Mouse (Mus musculus) layer of hippocampus, postnatal 14 days (tissue): ENCODE results near the gene Tanc1. TPM values are rescaled to one million over a fixed set of nuclear protein-coding genes. Genes with fewer than 3 reads are reported as not detected.

Experiments
- DNase-seq, 2 experiments: peaks; one replicate each; pipeline ENCODE4 v3.0.0; 2021 to 2022; ENCODE audit warnings: low spot score in 2 of 2, mixed read lengths in 1 of 2
- total RNA-seq, 2 experiments: library from RNA; stranded (reverse); gene quantifications; 2 replicates each; pipeline ENCODE4 v1.2.3; 2021

The Tanc1 gene
- total RNA-seq, 2 experiments from 2014 or later = 51.9 to 69.5 TPM

GRCm38 (mm10) chr2:59713626-59714556, 102.0 kb downstream of the Tanc1 start:
- DNase-seq = no peak

GRCm38 (mm10) chr2:59714992-59715391, 103.2 kb downstream of the Tanc1 start:
- DNase-seq = no peak

- no peak for DNase-seq
Observed at GRCm38 (mm10) chr2:59716461-59716860, 104.6 kb downstream of the Tanc1 start.

- no peak for DNase-seq
Observed at GRCm38 (mm10) chr2:59717746-59718294, 106.0 kb downstream of the Tanc1 start.

GRCm38 (mm10) chr2:59718601-59719416, 107.0 kb downstream of the Tanc1 start:
- DNase-seq = no peak

GRCm38 (mm10) chr2:59719831-59720230, 108.0 kb downstream of the Tanc1 start:
- no peak for DNase-seq

GRCm38 (mm10) chr2:59721119-59721518, 109.3 kb downstream of the Tanc1 start:
- no peak for DNase-seq

- DNase-seq = no peak
Observed at GRCm38 (mm10) chr2:59721758-59722157, 109.9 kb downstream of the Tanc1 start.

GRCm38 (mm10) chr2:59723311-59723710, 111.5 kb downstream of the Tanc1 start:
- no peak for DNase-seq

- DNase-seq = no peak
Observed at GRCm38 (mm10) chr2:59725518-59726185, 113.8 kb downstream of the Tanc1 start.

GRCm38 (mm10) chr2:59731831-59732230, 120.0 kb downstream of the Tanc1 start:
- no peak for DNase-seq

- DNase-seq = no peak
Observed at GRCm38 (mm10) chr2:59733410-59733809, 121.6 kb downstream of the Tanc1 start.

- DNase-seq = peak; percentile 53
Observed at GRCm38 (mm10) chr2:59736401-59736898, 124.6 kb downstream of the Tanc1 start.

- DNase-seq = no peak
Observed at GRCm38 (mm10) chr2:59737368-59737767, 125.5 kb downstream of the Tanc1 start.

- no peak for DNase-seq
Observed at GRCm38 (mm10) chr2:59738356-59738755, 126.5 kb downstream of the Tanc1 start.

- peak in 1 of 2 experiments; percentile 46 for DNase-seq
Observed at GRCm38 (mm10) chr2:59739036-59739435, 127.2 kb downstream of the Tanc1 start.

GRCm38 (mm10) chr2:59742500-59743116, 130.8 kb downstream of the Tanc1 start:
- DNase-seq = no peak

- peak; percentile 42 to 78 for DNase-seq
Observed at GRCm38 (mm10) chr2:59745428-59745827, 133.6 kb downstream of the Tanc1 start.

GRCm38 (mm10) chr2:59746070-59746469, 134.2 kb downstream of the Tanc1 start:
- DNase-seq = no peak

GRCm38 (mm10) chr2:59747757-59748156, 135.9 kb downstream of the Tanc1 start:
- DNase-seq = no peak
